In genomic region chr4:137279346-137279745, GRCm38 (mm10) we compare ENCODE assay signal across 18 mouse cellular contexts. TPM values are rescaled to one million over a fixed set of nuclear protein-coding genes. Genes with fewer than 3 reads are reported as not detected.
A peak's percentile ranks its signal among the peaks of the same experiment; 100 is the strongest.
DNase-seq lines count a peak whose midpoint lies in the region; ATAC-seq and TF ChIP-seq lines count a peak whose summit lies in the region.
"Had no signal": no experiment of that assay in that cellular context is flagged by ENCODE, and none has a peak within 500 bp of the region (broad histone marks: within the 10 kb centered on the region; RNA-seq: fewer than 3 reads in every experiment).

No protein-coding gene starts in this region.

- ATAC-seq in liver, postnatal 0 days: no peak
- ATAC-seq in liver, embryonic 12.5 days: no peak
- ATAC-seq in midbrain, postnatal 0 days (ENCODE audit: low FRiP score): no peak
- no peak for ATAC-seq in forebrain, embryonic 12.5 days (ENCODE audit: low FRiP score)
- ATAC-seq in heart, embryonic 11.5 days (replicated peaks; ENCODE audit: insufficient number of reproducible peaks, low FRiP score, low TSS enrichment): no peak
- no peak for ATAC-seq in forebrain, embryonic 16.5 days
- ATAC-seq: forebrain, embryonic 13.5 days; intestine, embryonic 15.5 days had no signal

- DNase-seq in liver, postnatal 0 days: no peak
- DNase-seq in NIH3T3 (ENCODE audit: low read depth) (peak; percentile 25), ZHBTc4 (ENCODE audit: low read depth, low spot score) (peak; percentile 54)
- no peak for DNase-seq in midbrain, postnatal 0 days (ENCODE audit: low spot score)
- DNase-seq: adrenal gland, postnatal 36 days; cerebellum, postnatal 25 days; heart, adult 11 months; heart, postnatal 10 days; thymus, postnatal 4 days had no signal

- H3K27me3 ChIP-seq in liver, postnatal 0 days (ENCODE audit: insufficient read depth, low read length): peaks cover 73% of the 10 kb centered on the region
- peaks cover 98% of the 10 kb centered on the region for H3K27me3 ChIP-seq in liver, embryonic 12.5 days (replicated peaks)
- H3K27me3 ChIP-seq in midbrain, postnatal 0 days (ENCODE audit: insufficient read depth, low read length): peaks cover 17% of the 10 kb centered on the region; the same call in 1 of the 2 replicates
- peaks cover 97% of the 10 kb centered on the region for H3K27me3 ChIP-seq in forebrain, embryonic 12.5 days
- H3K27me3 ChIP-seq in heart, embryonic 11.5 days (ENCODE audit: control insufficient read depth, insufficient read depth, low read length): peaks cover 88% of the 10 kb centered on the region
- peaks cover 43% of the 10 kb centered on the region for H3K27me3 ChIP-seq in forebrain, embryonic 16.5 days (replicated peaks; ENCODE audit: control insufficient read depth, insufficient read depth, low read length)

- 0 out of 2 replicates have a peak overlapping the region, but pooled peaks have one; percentile 57 for H3K4me3 ChIP-seq in liver, postnatal 0 days (ENCODE audit: low read depth, low read length)
- no peak overlapping the region for H3K4me3 ChIP-seq in liver, embryonic 12.5 days
- no peak overlapping the region for H3K4me3 ChIP-seq in midbrain, postnatal 0 days (ENCODE audit: low read depth, low read length)
- H3K4me3 ChIP-seq in forebrain, embryonic 12.5 days (replicated peaks): no peak overlapping the region
- H3K4me3 ChIP-seq in heart, embryonic 11.5 days (ENCODE audit: low read depth, low read length): no peak overlapping the region
- H3K4me3 ChIP-seq in forebrain, embryonic 16.5 days (replicated peaks; ENCODE audit: low read length): no peak overlapping the region

- H3K36me3 ChIP-seq in liver, postnatal 0 days (replicated peaks; ENCODE audit: insufficient read depth, low read length): no peaks in the 10 kb centered on the region
- H3K36me3 ChIP-seq in liver, embryonic 12.5 days: no peaks in the 10 kb centered on the region
- H3K36me3 ChIP-seq in midbrain, postnatal 0 days (ENCODE audit: insufficient read depth, low read length): no peaks in the 10 kb centered on the region
- no peaks in the 10 kb centered on the region for H3K36me3 ChIP-seq in forebrain, embryonic 12.5 days (replicated peaks)
- no peaks in the 10 kb centered on the region for H3K36me3 ChIP-seq in heart, embryonic 11.5 days (ENCODE audit: control insufficient read depth, insufficient read depth, low read length)
- no peaks in the 10 kb centered on the region for H3K36me3 ChIP-seq in forebrain, embryonic 16.5 days (ENCODE audit: control insufficient read depth, insufficient read depth)
- H3K36me3 ChIP-seq: intestine, embryonic 15.5 days had no signal

- no peaks in the 10 kb centered on the region for H3K4me1 ChIP-seq in liver, postnatal 0 days (ENCODE audit: insufficient read depth)
- peaks cover 6% of the 10 kb centered on the region for H3K4me1 ChIP-seq in liver, embryonic 12.5 days
- H3K4me1 ChIP-seq in midbrain, postnatal 0 days (ENCODE audit: insufficient read depth, low read length): peaks cover 11% of the 10 kb centered on the region; the same call in 1 of the 2 replicates
- peaks cover 38% of the 10 kb centered on the region for H3K4me1 ChIP-seq in forebrain, embryonic 12.5 days
- peaks cover 28% of the 10 kb centered on the region for H3K4me1 ChIP-seq in heart, embryonic 11.5 days (ENCODE audit: control insufficient read depth, insufficient read depth, low read length)
- peaks cover 21% of the 10 kb centered on the region for H3K4me1 ChIP-seq in forebrain, embryonic 16.5 days (replicated peaks; ENCODE audit: control insufficient read depth, insufficient read depth, low read length)

- WGBS in liver, postnatal 0 days (ENCODE audit: insufficient replicate concordance): 34% methylated on average over 5 of the region's 5 CpGs
- WGBS in liver, embryonic 12.5 days (ENCODE audit: insufficient replicate concordance): 15% methylated on average over 5 of the region's 5 CpGs
- 29% methylated on average over 5 of the region's 5 CpGs for WGBS in midbrain, postnatal 0 days
- WGBS in forebrain, embryonic 12.5 days: 18% methylated on average over 5 of the region's 5 CpGs
- WGBS in heart, embryonic 11.5 days (ENCODE audit: insufficient replicate concordance): 23% methylated on average over 5 of the region's 5 CpGs
- 23% methylated on average over 5 of the region's 5 CpGs for WGBS in forebrain, embryonic 16.5 days

- H3K27ac ChIP-seq in liver, postnatal 0 days (ENCODE audit: low read depth): no peak overlapping the region
- no peak overlapping the region for H3K27ac ChIP-seq in liver, embryonic 12.5 days
- no peak overlapping the region for H3K27ac ChIP-seq in midbrain, postnatal 0 days (ENCODE audit: low read depth, low read length)
- no peak overlapping the region for H3K27ac ChIP-seq in forebrain, embryonic 12.5 days
- no peak overlapping the region for H3K27ac ChIP-seq in heart, embryonic 11.5 days (ENCODE audit: low read depth, low read length)
- H3K27ac ChIP-seq in forebrain, embryonic 16.5 days (ENCODE audit: low read length): no peak overlapping the region
- H3K27ac ChIP-seq: forebrain, embryonic 13.5 days; intestine, embryonic 15.5 days; macrophage had no signal

- no peak overlapping the region for H3K9ac ChIP-seq in liver, postnatal 0 days (replicated peaks)
- H3K9ac ChIP-seq in liver, embryonic 12.5 days: no peak overlapping the region
- H3K9ac ChIP-seq in midbrain, postnatal 0 days (replicated peaks; ENCODE audit: low read length, poor library complexity, severe bottlenecking): no peak overlapping the region
- no peak overlapping the region for H3K9ac ChIP-seq in forebrain, embryonic 12.5 days
- no peak overlapping the region for H3K9ac ChIP-seq in heart, embryonic 11.5 days (ENCODE audit: low read depth, low read length)
- H3K9ac ChIP-seq in forebrain, embryonic 16.5 days (replicated peaks; ENCODE audit: low read depth, low read length): no peak overlapping the region
- H3K9ac ChIP-seq: forebrain, embryonic 13.5 days; intestine, embryonic 15.5 days had no signal

- no peak for TF ChIP-seq CTCF in liver, postnatal 0 days (IDR thresholded peaks at IDR 0.05; ENCODE audit: low read depth)
- no peak for TF ChIP-seq CTCF in midbrain, postnatal 0 days (IDR thresholded peaks at IDR 0.05)

- no peak for TF ChIP-seq EP300 in liver, postnatal 0 days (IDR thresholded peaks at IDR 0.05; ENCODE audit: low read depth)

- no peaks in the 10 kb centered on the region for H3K9me3 ChIP-seq in liver, postnatal 0 days (ENCODE audit: low read length)
- no peaks in the 10 kb centered on the region for H3K9me3 ChIP-seq in liver, embryonic 12.5 days (replicated peaks)
- H3K9me3 ChIP-seq in midbrain, postnatal 0 days (ENCODE audit: low read length): no peaks in the 10 kb centered on the region
- no peaks in the 10 kb centered on the region for H3K9me3 ChIP-seq in forebrain, embryonic 12.5 days
- H3K9me3 ChIP-seq in heart, embryonic 11.5 days (replicated peaks; ENCODE audit: control insufficient read depth, low read length): no peaks in the 10 kb centered on the region
- no peaks in the 10 kb centered on the region for H3K9me3 ChIP-seq in forebrain, embryonic 16.5 days (ENCODE audit: control insufficient read depth, low read length)
- H3K9me3 ChIP-seq: forebrain, embryonic 13.5 days; intestine, embryonic 15.5 days had no signal

- H3K4me2 ChIP-seq in liver, postnatal 0 days (ENCODE audit: low read depth, low read length): no peak overlapping the region
- H3K4me2 ChIP-seq in liver, embryonic 12.5 days: no peak overlapping the region
- peak overlapping the region; percentile 92; the same call in 1 of the 2 replicates for H3K4me2 ChIP-seq in midbrain, postnatal 0 days (ENCODE audit: low read depth, low read length, poor library complexity, severe bottlenecking)
- no peak overlapping the region for H3K4me2 ChIP-seq in forebrain, embryonic 12.5 days
- no peak overlapping the region for H3K4me2 ChIP-seq in heart, embryonic 11.5 days
- H3K4me2 ChIP-seq in forebrain, embryonic 16.5 days (ENCODE audit: low read length): no peak overlapping the region
- H3K4me2 ChIP-seq: liver, embryonic 11.5 days had no signal

RNA-seq across cellular contexts. Expression of gene Wnt4, which starts 2.1 kb away (rescaled TPM):
- polyA plus RNA-seq in liver, postnatal 0 days (2015; fragmentation: Nextera tagmentation; extraction: Ambion mirVana): 5.1 and 5.7 TPM in 2 replicates
- 0.58 and 1.0 TPM in 2 replicates for polyA plus RNA-seq in liver, embryonic 12.5 days (2016; fragmentation: Nextera tagmentation; extraction: Ambion mirVana)
- 5.6 and 6.3 TPM in 2 replicates for total RNA-seq in midbrain, postnatal 0 days (2014; rRNA removed)
- 5.2 and 6.0 TPM in 2 replicates for polyA plus RNA-seq in midbrain, postnatal 0 days (2015; fragmentation: Nextera tagmentation; extraction: Ambion mirVana)
- polyA plus RNA-seq in forebrain, embryonic 12.5 days (2016; fragmentation: Nextera tagmentation; extraction: Ambion mirVana): 0.36 and 0.52 TPM in 2 replicates
- polyA plus RNA-seq in heart, embryonic 11.5 days (2014; fragmentation: Nextera tagmentation; extraction: Ambion mirVana): 2.2 and 2.9 TPM in 2 replicates
- 0.92 and 0.99 TPM in 2 replicates for polyA plus RNA-seq in forebrain, embryonic 16.5 days (2015; fragmentation: Nextera tagmentation; extraction: Ambion mirVana)
- total RNA-seq: CH12.LX had no signal
- polyA plus RNA-seq: macrophage had no signal

Comparison
In these comparisons a context has a peak if more than half of its experiments do, and no peak if none do; other contexts are left out.
1. DNase-seq: peak in NIH3T3 (single experiment) and ZHBTc4 (single experiment); none in liver, postnatal 0 days (single experiment) and midbrain, postnatal 0 days (single experiment).